Mouse (Mus musculus) hindbrain, embryonic 15.5 days (tissue): ENCODE data around the gene Cox4i2. TPM values are rescaled to one million over a fixed set of nuclear protein-coding genes. Genes with fewer than 3 reads are reported as not detected.
A peak's percentile ranks its signal among the peaks of the same experiment; 100 is the strongest.

Experiments used
- ATAC-seq: fragments of 200-750 bp; cut with Nextera tagmentation; 2 replicates; pipeline ENCODE4 v1.8.0; 2017; ENCODE audit warnings: low read depth, moderate number of reproducible peaks, moderate TSS enrichment; ENCODE audit not compliant: low FRiP score
- H3K27ac ChIP-seq: fragments of 300-500 bp; sonication (generic); replicated peaks from 2 replicates; pipeline ENCODE4 v1.5.1; 2015; ENCODE audit warnings: mild to moderate bottlenecking, inconsistent platforms
- H3K27me3 ChIP-seq: fragments of 300-500 bp; sonication (generic); 2 replicates; pipeline ENCODE4 v1.6.1; 2015; ENCODE audit warnings: control low read depth, inconsistent platforms
- H3K36me3 ChIP-seq: fragments of 300-500 bp; sonication (generic); 2 replicates; pipeline ENCODE4 v1.6.1; 2015; ENCODE audit warnings: control low read depth, inconsistent platforms
- H3K4me1 ChIP-seq: fragments of 300-500 bp; sonication (generic); replicated peaks from 2 replicates; pipeline ENCODE4 v1.6.1; 2015; ENCODE audit warnings: control low read depth, inconsistent platforms
- H3K4me2 ChIP-seq: fragments of 300-500 bp; sonication (generic); 2 replicates; pipeline ENCODE4 v1.6.1; 2015; ENCODE audit warnings: moderate library complexity, mild to moderate bottlenecking, inconsistent platforms
- H3K4me3 ChIP-seq: fragments of 300-500 bp; sonication (generic); 2 replicates; pipeline ENCODE4 v1.5.1; 2015; ENCODE audit warnings: mild to moderate bottlenecking, inconsistent platforms
- H3K9ac ChIP-seq: fragments of 300-500 bp; sonication (generic); 2 replicates; pipeline ENCODE4 v1.6.1; 2015; ENCODE audit warnings: inconsistent platforms
- H3K9me3 ChIP-seq: fragments of 300-500 bp; sonication (generic); 2 replicates; pipeline ENCODE4 v1.6.1; 2016; ENCODE audit warnings: control low read depth, inconsistent platforms
- WGBS: fragments of 180-500 bp; shearing (Covaris S2); methylation state at CpG from one replicate; pipeline ENCODE4 v1.1.7; 2015; 5-methylcytosine and 5-hydroxymethylcytosine counted together
- polyA plus RNA-seq: library from polyadenylated mRNA; unstranded; fragments of >200 nt; fragmentation: Nextera tagmentation; extraction: Ambion mirVana; gene quantifications from 2 replicates; pipeline ENCODE4 v1.2.1, GENCODE M21; 2015

The Cox4i2 gene
- polyA plus RNA-seq, 1 experiment from 2014 or later = 6.3 TPM

- Histone ChIP-seq H3K9me3 (no peaks in the 10 kb centered on the region), H3K9ac (no peak overlapping the region), H3K4me2 (no peak overlapping the region), H3K4me3 (no peak overlapping the region), H3K4me1 (peaks cover 24% of the 10 kb centered on the region), H3K36me3 (no peaks in the 10 kb centered on the region), H3K27me3 (no peaks in the 10 kb centered on the region), H3K27ac (no peak overlapping the region)
- no peak for ATAC-seq
- WGBS = 82% methylated on average over 2 of the region's 2 CpGs
Measured at GRCm38 (mm10) chr2:152792461-152792860, 38.5 kb downstream of the Cox4i2 start.

GRCm38 (mm10) chr2:152793381-152793780 is 39.4 kb downstream of the Cox4i2 start:
- no peak overlapping the region for H3K9ac ChIP-seq
- no peak for ATAC-seq
- H3K4me2 ChIP-seq = no peak overlapping the region
- peaks cover 24% of the 10 kb centered on the region for H3K4me1 ChIP-seq
- no peak overlapping the region for H3K27ac ChIP-seq
- 92% methylated on average over 5 of the region's 5 CpGs for WGBS
- H3K27me3 ChIP-seq = no peaks in the 10 kb centered on the region
- no peaks in the 10 kb centered on the region for H3K9me3 ChIP-seq
- H3K4me3 ChIP-seq = no peak overlapping the region
- H3K36me3 ChIP-seq = no peaks in the 10 kb centered on the region

- Histone ChIP-seq H3K36me3 (no peaks in the 10 kb centered on the region), H3K4me3 (no peak overlapping the region), H3K9ac (no peak overlapping the region), H3K4me2 (no peak overlapping the region), H3K27me3 (no peaks in the 10 kb centered on the region), H3K9me3 (no peaks in the 10 kb centered on the region), H3K27ac (peak overlapping the region; percentile 12), H3K4me1 (peaks cover 17% of the 10 kb centered on the region)
- WGBS = 60% methylated on average over 9 of the region's 9 CpGs
- ATAC-seq = peak; percentile 12
Measured at GRCm38 (mm10) chr2:152794281-152794827, 40.4 kb downstream of the Cox4i2 start.

DNA sequence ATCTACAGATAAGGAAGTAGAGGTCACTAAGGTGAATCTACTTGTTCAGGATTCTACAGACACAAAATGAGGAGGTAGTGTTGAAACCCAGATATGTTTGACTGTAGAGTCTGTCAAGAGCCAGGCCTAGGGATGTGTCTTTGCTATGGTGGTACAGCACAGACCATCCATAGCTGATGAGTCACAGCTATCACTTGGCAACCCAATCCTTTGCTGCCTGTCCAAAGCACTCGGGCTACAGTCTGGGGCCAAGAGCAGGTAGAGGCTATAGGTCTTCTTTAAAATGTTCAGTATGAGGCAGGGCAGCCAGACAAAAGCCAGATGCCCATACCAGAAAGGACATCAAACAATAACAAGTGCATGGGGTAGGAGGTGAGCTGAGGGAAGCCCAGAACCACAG is 43.6 kb downstream of the Cox4i2 start:
- Histone ChIP-seq H3K4me3 (no peak overlapping the region), H3K4me1 (peaks cover 6% of the 10 kb centered on the region), H3K36me3 (no peaks in the 10 kb centered on the region), H3K4me2 (no peak overlapping the region), H3K27me3 (no peaks in the 10 kb centered on the region), H3K27ac (no peak overlapping the region), H3K9ac (no peak overlapping the region), H3K9me3 (no peaks in the 10 kb centered on the region)
- 92% methylated on average over 1 of the region's 1 CpGs for WGBS
- no peak for ATAC-seq

DNA sequence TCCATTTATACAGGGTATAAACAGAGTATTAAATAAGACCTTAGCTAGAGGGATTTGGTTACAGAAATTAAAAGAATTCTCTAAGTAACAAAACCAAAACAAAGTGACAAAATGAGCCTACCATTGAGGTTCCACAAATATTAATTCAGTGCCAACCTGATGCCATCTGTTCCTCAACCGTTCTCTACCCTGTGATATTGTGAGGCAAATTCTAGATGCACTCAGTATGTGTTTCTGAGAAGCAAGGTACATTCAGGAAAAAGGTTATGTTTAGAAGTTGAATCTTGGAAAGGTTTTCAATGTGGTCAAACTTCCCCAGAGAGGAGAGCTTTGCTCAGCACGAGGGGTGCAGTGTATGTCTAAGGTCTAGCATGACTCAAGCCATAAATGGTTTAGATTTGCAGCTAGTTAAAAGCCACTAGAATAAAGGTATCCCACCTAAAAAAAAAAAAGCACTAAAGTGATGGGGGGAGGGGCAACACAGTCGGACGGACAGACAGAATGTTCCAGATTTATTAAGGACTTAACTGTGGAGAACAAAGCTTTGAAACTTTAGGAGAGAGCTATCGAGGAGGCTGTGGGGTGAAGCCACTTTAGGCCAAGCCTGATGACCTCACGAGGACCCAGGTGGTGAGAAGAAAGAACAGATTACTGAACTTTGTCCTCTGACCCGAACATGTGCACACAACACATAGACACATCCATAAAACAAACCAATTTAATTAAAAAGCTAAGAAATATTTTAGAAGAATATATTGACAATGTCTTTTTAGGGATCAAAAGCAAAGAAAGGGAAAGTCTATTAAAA is 46.2 kb downstream of the Cox4i2 start:
- no peaks in the 10 kb centered on the region for H3K27me3 ChIP-seq
- 82% methylated on average over 7 of the region's 7 CpGs for WGBS
- no peak for ATAC-seq
- H3K9ac ChIP-seq = no peak overlapping the region
- no peaks in the 10 kb centered on the region for H3K36me3 ChIP-seq
- H3K27ac ChIP-seq = no peak overlapping the region
- no peaks in the 10 kb centered on the region for H3K9me3 ChIP-seq
- no peak overlapping the region for H3K4me3 ChIP-seq
- peaks cover 11% of the 10 kb centered on the region for H3K4me1 ChIP-seq
- no peak overlapping the region for H3K4me2 ChIP-seq

- Histone ChIP-seq H3K27ac (no peak overlapping the region), H3K27me3 (no peaks in the 10 kb centered on the region), H3K4me2 (no peak overlapping the region), H3K4me3 (no peak overlapping the region), H3K36me3 (no peaks in the 10 kb centered on the region), H3K9ac (no peak overlapping the region), H3K9me3 (no peaks in the 10 kb centered on the region), H3K4me1 (peaks cover 15% of the 10 kb centered on the region)
- no peak for ATAC-seq
Measured at GRCm38 (mm10) chr2:152800762-152801113, 46.8 kb downstream of the Cox4i2 start.

DNA sequence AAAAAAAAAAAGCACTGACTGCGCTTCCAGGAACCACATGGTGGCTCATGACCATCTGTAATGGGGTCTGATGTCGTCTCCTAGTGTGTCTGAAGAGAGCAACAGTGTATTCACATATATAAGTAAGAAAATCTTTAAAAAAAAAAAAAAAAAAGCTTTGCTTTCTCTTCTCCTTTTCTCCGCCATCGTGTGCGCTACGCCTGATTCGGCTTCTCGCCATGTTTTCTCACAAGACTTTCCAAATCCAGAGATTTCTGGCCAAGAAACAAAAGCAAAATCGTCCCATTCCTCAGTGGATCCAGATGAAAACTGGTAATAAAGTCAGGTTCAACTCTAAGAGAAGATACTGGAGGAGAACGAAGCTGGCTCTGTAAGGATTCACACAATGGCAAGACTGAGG is 48.3 kb downstream of the Cox4i2 start:
- H3K36me3 ChIP-seq = no peaks in the 10 kb centered on the region
- no peaks in the 10 kb centered on the region for H3K27me3 ChIP-seq
- ATAC-seq = no peak
- no peak overlapping the region for H3K9ac ChIP-seq
- H3K27ac ChIP-seq = no peak overlapping the region
- WGBS = 89% methylated on average over 10 of the region's 10 CpGs
- H3K9me3 ChIP-seq = no peaks in the 10 kb centered on the region
- H3K4me1 ChIP-seq = peaks cover 21% of the 10 kb centered on the region
- no peak overlapping the region for H3K4me3 ChIP-seq
- no peak overlapping the region for H3K4me2 ChIP-seq

- Histone ChIP-seq H3K4me2 (no peak overlapping the region), H3K9me3 (no peaks in the 10 kb centered on the region), H3K4me3 (no peak overlapping the region), H3K27me3 (no peaks in the 10 kb centered on the region), H3K9ac (no peak overlapping the region), H3K4me1 (peaks cover 21% of the 10 kb centered on the region), H3K36me3 (no peaks in the 10 kb centered on the region), H3K27ac (no peak overlapping the region)
- 81% methylated on average over 5 of the region's 5 CpGs for WGBS
- no peak for ATAC-seq
Measured at GRCm38 (mm10) chr2:152803081-152803480, 49.1 kb downstream of the Cox4i2 start.

- H3K36me3 ChIP-seq = no peaks in the 10 kb centered on the region
- peaks cover 21% of the 10 kb centered on the region for H3K4me1 ChIP-seq
- H3K9me3 ChIP-seq = no peaks in the 10 kb centered on the region
- H3K27me3 ChIP-seq = no peaks in the 10 kb centered on the region
- no peak overlapping the region for H3K9ac ChIP-seq
- H3K4me3 ChIP-seq = no peak overlapping the region
- H3K4me2 ChIP-seq = no peak overlapping the region
- WGBS = 12% methylated on average over 6 of the region's 6 CpGs
- peak overlapping the region; percentile 42; the same call in 1 of the 2 replicates for H3K27ac ChIP-seq
- ATAC-seq = peak; percentile 55; the same call in 1 of the 2 replicates
Measured at GRCm38 (mm10) chr2:152804408-152805110, 50.6 kb downstream of the Cox4i2 start.

DNA sequence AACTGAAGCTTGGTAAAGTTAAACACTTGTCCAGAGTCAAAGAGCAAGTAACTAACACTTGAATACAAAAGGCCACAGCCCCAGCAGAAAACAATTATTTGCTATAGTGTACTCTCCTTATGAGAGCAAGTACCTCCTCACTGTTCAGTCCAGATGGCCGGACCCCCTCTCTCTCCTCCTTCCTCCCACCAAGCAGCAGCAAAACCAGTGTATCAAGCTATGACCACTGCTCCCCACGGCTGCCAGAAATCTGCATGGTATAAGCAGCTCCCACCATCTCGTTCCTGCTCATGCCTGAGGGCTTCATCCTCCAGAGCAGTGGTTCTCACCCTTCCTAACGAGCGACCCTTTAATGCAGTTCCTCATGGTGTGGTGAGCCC is 51.1 kb downstream of the Cox4i2 start:
- Histone ChIP-seq H3K27ac (0 out of 2 replicates have a peak overlapping the region, but pooled peaks have one; percentile 42), H3K4me1 (peaks cover 21% of the 10 kb centered on the region), H3K36me3 (no peaks in the 10 kb centered on the region), H3K9me3 (no peaks in the 10 kb centered on the region), H3K9ac (no peak overlapping the region), H3K4me3 (no peak overlapping the region), H3K27me3 (no peaks in the 10 kb centered on the region), H3K4me2 (no peak overlapping the region)
- ATAC-seq = peak; percentile 39; the same call in 1 of the 2 replicates
- WGBS = 50% methylated on average over 5 of the region's 5 CpGs

- Histone ChIP-seq H3K4me1 (peaks cover 21% of the 10 kb centered on the region), H3K36me3 (no peaks in the 10 kb centered on the region), H3K9ac (no peak overlapping the region), H3K4me3 (no peak overlapping the region), H3K9me3 (no peaks in the 10 kb centered on the region), H3K27ac (no peak overlapping the region), H3K27me3 (no peaks in the 10 kb centered on the region), H3K4me2 (no peak overlapping the region)
- no peak for ATAC-seq
- WGBS = 79% methylated on average over 2 of the region's 2 CpGs
Measured at GRCm38 (mm10) chr2:152806037-152806436, 52.1 kb downstream of the Cox4i2 start.

GRCm38 (mm10) chr2:152808178-152808577 is 54.2 kb downstream of the Cox4i2 start:
- WGBS = 86% methylated on average over 3 of the region's 3 CpGs
- Histone ChIP-seq H3K4me2 (no peak overlapping the region), H3K27ac (no peak overlapping the region), H3K27me3 (no peaks in the 10 kb centered on the region), H3K9ac (no peak overlapping the region), H3K4me3 (no peak overlapping the region), H3K36me3 (no peaks in the 10 kb centered on the region), H3K9me3 (no peaks in the 10 kb centered on the region), H3K4me1 (peaks cover 25% of the 10 kb centered on the region)
- no peak for ATAC-seq
